Mouse (Mus musculus) induced T-regulatory cell, adult 2 months (primary cell): Measurements from ENCODE around the gene Il23a.
"Not testable (repeated sequence)": the region's sequence is repeated elsewhere in the genome, so short reads cannot be mapped to it uniquely, and the experiment has no call there.

ENCODE experiments used
- DNase-seq: peaks from one replicate; pipeline ENCODE4 v3.0.0-alpha.2; 2012; ENCODE audit warnings: low read depth

Il23a gene

DNA sequence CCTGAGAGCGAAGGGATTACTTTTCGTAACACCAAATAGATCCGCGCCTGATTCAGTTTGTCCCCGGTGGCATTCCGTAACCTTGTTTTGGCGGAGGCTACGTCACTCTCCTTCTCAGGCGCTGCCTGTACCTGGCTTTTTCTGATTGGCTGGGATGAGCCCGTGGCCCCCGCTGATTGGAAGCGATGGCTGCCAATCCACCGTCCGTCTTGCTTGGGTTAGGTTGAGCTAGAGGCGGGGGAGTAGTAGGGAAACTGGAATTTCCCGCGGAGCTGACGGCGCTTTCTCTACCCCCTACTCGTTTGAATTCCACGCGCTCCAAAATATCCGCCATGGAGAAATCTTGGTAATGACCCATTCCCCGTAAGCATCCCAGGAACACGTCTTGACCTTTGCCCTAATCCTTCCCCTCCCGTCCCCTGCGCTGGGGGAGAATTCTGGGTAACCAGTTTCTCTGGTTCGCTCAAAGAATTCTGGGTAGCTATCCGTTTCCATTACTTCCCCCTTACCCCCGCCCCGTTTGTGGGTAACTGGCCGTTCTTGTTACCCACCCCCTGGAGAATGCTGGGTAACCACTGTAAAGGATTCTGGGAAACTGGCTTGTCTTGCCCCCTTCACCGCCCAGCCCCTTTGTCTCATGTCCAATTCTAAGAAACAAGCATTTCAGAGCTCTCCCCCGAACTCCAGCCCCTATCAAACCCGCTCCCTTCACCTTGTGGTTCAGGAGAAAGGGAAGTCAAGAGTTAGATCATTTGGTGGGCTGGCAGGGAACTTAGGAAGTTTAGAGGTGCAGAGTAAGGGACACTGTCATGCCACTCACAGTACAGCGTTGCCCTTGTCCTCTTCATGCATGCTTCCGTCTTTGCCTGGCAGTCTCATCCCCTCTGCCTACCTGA lies 4.8 kb upstream of the Il23a start, which contains the start of gene Pan2:
TSS of gene Pan2 (plus strand) at position 210 of the 896 bp plus-strand sequence.
- DNase-seq: peak; percentile 100

DNA sequence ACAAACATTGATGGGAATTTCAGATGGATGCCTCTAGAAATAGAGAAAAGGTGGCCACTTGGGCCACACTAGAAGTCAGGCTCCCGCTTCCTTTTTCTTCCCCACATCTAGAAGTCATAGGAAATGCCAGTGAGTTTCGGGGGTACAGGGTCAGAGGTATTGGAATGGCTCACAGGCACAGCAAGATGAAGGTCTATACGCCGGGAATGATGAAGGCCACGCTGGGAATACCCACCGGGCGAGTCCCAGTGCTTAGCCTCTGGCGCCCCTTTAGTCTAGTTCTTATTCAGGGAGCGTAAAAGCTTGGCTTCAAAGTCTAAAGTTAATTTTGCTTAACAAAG lies 4.2 kb upstream of the Il23a start:
- no peak for DNase-seq

DNA sequence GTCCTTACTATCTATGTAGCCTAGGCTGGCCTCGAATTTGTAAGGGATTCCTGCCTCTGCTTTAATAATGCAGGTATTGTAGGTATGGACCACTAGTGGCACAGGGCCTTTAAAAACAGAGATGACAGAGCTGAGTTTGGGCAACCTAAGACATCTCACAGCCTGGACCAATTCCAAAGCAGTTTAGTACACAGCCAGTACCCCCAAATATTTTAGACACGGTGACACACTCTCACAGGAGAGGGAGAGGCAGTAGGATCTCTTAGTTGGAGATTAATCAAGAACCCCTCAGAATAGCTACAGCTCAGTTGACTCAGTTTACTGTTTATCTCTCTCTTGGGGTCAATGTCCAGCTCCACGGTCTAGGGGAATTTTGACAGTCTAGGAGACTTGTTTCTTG lies 3.8 kb upstream of the Il23a start:
- no peak for DNase-seq

- DNase-seq: no peak
These were observed 309 bp downstream of the Il23a start for GRCm38 (mm10) chr10:128298243-128298642.

- DNase-seq: no peak
These were observed 930 bp downstream of the Il23a start for GRCm38 (mm10) chr10:128297622-128298021.

DNA sequence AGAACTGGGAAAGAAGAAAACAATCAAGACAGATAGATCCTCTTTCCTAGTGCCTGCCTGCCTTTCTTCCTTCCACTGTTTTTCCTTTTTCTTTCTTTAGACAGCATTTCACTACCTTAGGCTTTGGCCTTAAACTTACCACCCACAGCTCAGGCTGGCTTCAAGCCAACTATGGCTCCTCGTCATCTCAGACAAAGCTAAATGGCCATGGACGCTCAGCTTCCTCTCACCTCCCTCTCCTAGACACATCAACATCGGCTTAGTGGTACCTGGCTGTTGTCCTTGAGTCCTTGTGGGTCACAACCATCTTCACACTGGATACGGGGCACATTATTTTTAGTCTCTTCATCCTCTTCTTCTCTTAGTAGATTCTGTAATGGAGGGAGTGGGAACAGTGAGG lies 1.3 kb downstream of the Il23a start:
- DNase-seq: no peak

DNA sequence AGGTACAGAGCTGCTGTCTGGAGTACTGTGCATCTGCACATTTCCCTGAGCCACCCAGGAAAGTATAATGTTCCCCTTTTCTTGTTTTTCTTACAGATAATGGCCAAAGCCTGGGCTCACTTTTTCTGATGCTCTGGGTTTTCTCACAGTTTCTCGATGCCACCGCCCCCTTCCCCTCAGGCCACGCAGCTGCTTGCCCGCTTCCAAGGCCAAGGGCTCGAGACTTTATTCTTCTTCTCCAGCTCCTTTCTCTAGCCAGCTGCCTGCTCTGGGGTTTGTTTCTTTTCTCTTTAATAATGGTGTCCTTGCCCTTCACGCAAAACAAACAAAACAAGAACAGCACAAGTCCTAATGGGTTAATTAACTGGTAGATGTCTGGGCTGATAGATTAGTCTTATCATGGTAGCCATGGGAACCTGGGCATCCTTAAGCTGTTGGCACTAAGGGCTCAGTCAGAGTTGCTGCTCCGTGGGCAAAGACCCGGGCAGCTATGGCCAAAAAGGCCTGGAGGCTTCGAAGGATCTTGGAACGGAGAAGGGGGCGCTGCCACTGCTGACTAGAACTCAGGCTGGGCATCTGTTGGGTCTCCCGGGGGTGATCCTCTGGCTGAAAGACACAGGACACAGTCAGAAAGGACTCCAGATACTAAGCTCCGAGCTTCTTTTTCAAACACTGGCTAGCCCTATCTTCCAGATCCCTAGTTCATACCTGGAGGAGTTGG lies 2.0 kb downstream of the Il23a start:
- no peak for DNase-seq

DNA sequence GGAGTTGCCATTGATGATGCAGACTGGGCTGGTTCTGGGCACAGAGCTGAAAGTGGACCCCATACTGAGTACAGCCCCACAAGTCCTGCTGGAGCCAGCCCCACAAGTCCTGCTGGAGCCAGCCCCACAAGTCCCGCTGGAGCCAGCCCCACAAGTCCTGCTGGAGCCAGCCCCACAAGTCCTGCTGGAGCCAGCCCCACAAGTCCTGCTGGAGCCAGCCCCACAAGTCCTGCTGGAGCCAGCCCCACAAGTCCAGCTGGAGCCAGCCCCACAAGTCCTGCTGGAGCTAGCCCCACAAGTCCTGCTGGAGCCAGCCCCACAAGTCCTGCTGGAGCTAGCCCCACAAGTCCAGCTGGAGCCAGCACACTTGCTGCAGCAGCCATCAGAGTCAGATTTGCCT lies 8.0 kb downstream of the Il23a start:
- DNase-seq: not testable (repeated sequence)

GRCm38 (mm10) chr10:128283604-128284579 lies 14.7 kb downstream of the Il23a start:
- peak; percentile 88 for DNase-seq

DNA sequence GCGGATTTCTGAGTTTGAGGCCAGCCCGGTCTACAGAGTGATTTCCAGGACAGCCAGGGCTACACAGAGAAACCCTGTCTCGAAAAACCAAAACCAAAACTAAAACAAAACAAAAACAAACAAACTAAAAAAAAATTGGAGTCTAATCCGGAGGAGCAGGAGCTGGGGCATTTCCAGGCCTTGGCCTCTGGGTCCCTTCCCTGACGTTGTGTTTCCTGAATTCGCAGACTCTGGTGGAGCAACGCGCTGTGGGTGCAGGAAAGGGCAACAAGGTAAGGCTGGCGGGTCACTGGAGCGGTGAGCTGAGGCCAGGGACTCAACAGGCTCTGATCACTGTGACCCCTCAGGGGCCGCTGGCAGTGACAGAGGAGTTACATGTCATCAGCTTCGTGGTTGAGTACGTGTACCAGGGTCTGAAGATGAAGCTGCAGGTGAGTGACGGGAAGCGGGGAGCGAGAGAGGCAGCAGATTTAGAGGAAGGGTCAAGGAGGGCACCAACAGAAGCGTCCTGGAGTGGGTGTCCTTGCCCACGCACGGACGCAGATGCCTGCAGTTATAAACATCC lies 15.6 kb downstream of the Il23a start:
- no peak for DNase-seq

GRCm38 (mm10) chr10:128281682-128282081 lies 16.9 kb downstream of the Il23a start:
- DNase-seq: no peak

DNA sequence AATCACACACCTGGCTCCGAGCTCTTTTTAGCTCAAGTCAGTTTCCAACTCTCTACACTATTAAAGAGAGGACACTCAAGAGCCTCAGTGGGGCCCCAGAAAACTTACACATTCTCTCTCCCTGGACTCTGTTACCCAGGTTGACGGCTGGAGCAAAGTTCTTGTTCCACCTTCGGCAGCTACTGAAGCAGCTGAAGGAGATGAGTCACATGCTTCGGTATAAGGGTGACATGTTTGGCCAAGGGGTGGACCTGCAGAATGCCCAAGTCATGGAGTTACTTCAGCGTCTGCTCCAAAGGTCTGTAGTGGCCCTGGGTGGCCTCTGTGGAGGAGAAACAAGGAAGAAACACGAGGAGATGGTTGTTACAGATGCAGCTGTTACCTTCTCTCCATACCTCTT lies 17.6 kb downstream of the Il23a start:
- DNase-seq: no peak

GRCm38 (mm10) chr10:128278158-128278557 lies 20.4 kb downstream of the Il23a start:
- no peak for DNase-seq

DNA sequence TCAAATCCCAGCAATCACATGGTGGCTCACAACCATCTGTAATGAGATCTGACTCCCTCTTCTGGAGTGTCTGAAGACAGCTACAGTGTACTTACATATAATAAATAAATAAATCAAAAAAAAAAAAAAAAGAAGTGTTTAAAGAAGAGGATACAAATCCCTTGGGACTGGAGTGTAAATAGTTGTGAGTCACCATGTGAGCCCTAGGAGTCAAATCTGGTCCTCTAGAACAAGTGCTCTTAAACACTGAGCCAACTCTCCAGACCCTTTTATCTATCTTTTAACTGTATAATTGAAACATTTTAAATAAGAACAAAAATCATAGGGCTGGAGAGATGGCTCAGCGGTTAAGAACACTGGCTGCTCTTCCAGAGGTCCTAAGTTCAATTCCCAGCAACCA lies 23.2 kb downstream of the Il23a start:
- not testable (repeated sequence) for DNase-seq

DNA sequence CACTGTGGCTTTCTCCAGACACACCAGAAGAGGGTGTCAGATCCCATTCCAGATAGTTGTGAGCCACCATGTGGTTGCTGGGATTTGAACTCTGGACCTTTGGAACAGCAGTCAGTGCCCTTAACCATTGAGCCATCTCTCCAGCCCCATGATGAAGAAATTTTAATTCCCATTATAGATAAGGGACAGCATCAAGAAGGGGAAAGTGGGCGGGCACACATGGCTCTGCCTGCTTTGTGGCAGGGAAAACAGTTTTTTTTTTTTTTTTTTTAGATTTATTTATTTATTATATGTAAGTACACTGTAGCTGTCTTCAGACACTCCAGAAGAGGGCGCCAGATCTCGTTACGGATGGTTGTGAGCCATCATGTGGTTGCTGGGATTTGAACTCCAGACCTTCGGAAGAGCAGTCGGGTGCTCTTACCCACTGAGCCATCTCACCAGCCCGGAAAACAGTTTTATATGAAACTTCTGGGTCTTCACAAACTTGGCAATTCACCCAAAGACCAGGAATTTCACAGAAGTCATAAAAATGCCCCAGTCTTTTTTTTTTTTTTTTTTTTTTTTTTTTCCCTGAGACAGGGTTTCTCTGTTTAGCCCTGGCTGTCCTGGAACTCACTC lies 25.6 kb downstream of the Il23a start:
- peak; percentile 28 for DNase-seq

DNA sequence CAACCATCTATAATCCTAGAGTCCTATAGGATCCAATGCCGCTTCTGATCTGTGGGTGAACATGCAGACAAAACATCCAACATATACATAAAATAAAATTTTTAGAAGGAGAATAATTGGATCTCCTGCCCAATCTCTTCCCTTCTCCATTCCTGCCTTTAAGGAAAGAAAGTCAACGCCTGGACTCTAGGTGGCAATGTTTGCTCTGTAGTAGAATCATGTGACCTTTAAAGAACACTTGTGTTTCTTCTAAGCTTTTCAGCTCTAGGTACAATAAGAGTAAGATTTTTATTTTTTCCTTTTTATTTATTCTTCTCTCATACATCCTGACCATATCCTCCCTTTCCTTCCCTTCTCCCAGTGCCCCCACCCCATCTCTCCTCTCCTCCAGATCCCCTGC lies 26.7 kb downstream of the Il23a start:
- peak; percentile 43 for DNase-seq

- peak; percentile 64 for DNase-seq
These were observed 27.7 kb downstream of the Il23a start for GRCm38 (mm10) chr10:128270866-128271265.

GRCm38 (mm10) chr10:128270287-128270841 lies 28.2 kb downstream of the Il23a start, which contains the start of gene Stat2:
TSS of gene Stat2 (plus strand) at chr10:128270559.
- DNase-seq: peak; percentile 98

DNA sequence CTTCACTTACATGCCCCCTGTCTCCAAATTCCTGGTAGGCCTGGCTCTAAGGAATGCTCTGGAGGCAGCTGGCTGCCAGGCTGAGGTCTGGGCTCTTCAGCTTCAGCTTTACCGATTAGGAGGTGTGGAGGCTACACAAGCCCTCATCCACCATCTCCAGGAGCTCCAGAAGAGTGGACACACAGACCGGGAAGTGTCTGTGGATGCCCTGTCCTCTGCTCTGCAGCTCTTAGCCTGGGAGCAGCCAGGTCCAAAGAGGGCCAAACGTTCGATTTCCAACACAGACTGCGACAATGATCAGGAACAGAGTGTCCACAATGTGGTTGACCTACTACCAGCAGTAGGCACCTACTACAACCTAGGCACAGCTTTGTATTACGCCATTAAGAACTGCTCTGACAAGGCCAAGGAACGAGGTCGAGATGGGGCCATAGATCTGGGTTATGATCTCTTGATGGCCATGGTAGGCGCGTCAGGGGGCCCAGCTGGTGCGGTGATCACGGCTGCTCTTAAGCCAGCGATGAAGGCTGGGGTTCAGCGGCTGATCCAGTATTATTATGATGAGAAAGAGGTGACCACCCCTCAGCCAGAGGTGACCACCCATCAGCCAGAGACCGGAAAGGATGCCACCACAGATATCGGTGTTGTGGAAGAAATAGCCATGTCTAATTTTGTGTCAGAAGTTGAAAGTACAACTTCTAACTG lies 29.2 kb downstream of the Il23a start:
- no peak for DNase-seq

DNA sequence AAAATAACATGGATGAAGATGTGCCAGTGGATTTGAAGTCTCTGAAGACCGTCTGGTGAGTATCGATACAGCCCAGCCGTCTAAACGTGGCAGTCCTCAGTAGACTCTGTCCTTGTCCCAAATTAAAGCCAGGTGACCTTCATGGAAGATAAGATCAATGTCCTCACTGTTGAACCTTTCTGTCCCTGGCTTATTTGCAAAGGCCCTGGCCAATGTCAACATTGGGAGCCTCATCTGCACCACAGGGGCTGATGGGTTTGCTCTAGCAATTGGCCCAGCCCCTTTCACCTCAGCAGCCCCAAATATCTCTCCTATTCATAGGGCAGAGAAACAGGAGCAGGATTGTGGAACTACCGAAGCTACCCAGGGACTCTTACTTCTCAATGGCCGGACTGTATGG lies 30.2 kb downstream of the Il23a start, which contains the start of gene Apof:
TSS of gene Apof (plus strand) at position 301 of the 400 bp plus-strand sequence.
- DNase-seq: no peak
